Mouse (Mus musculus) cerebellum, adult 9-11 months (tissue): ENCODE data around the gene Fsd1.

Experiments
- DNase-seq: peaks from one replicate; pipeline ENCODE4 v3.0.0; 2022

Fsd1 gene

DNA sequence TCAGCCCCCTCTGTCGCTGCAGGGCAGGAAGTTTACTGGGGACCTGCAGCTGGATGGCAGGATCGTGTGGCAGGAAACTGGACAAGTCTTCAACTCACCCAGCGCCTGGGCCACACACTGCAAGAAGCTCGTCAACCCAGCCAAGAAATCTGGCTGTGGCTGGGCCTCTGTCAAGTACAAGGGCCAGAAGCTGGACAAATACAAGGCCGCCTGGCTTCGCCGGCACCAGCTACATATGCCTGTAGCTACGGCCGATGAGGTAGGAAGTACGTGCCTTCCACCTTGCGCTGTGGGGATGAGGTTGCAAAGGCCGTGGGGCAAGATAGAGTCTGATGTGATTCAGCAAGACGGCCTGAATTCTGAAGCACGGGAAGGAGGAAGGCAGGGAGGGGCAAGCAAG is 23.9 kb downstream of the Fsd1 start:
- DNase-seq: peak; percentile 63

DNA sequence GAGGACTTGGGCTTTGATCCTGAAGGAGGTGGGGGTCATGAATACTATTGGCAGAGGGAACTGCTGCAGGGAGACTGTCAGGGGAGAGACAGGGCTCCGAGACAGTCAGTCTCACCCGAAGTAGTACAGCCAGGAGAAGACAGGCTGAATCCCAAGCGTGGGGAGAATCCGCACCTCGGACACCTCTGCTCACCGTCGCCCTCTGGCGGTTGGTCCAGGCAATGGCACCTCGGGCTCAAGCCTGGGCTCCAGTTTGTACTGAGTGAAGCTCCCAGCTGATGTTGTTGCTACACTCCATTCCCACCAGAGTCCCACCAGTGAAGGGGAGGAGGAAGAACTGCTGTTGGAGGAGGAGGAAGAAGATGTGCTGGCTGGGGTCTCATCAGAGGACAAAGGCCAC is 24.4 kb downstream of the Fsd1 start:
- DNase-seq: peak; percentile 83

DNA sequence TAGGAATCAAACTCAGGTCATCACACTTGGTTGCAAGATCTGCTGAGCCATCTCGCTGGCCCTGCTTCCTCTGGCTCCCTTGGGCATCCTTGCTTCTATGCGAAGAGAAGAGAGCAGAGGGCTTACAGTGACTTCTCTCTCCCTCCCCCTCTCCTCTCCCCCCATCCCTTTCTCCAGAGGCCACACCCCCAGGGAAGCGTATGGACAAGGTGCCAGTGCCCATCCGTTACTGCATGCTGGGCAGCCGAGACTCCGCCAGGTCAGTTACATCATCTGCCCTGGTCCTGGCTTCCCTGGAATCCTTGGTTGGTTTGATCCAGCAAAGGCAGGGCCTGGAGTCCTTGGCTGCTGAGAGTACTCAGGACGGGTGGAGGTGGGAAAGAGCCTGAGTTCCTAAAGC is 25.1 kb downstream of the Fsd1 start:
- DNase-seq: peak; percentile 62

- DNase-seq: peak; percentile 49
These were observed 29.0 kb downstream of the Fsd1 start for GRCm38 (mm10) chr17:56015293-56015692.

DNA sequence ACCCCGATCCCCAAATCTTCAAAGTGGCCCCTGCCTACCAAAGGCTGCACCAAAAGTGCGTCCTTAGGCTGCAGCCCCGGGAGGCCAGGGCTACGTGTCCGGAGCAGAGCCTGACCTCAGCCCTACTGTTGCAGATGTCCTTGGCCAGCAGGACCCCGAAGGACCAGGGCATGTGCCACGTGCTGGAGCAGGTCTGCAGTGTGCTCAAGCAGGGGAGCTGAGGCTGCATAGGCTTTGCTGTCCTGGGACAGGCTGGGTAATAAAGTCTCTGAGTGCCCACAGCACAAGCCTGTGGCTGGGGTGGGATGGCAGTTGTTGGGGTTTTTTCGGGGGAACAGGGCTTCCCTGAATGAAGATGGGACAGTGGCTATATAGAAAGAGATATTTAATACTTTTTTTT is 30.1 kb downstream of the Fsd1 start:
- peak; percentile 34 for DNase-seq

DNA sequence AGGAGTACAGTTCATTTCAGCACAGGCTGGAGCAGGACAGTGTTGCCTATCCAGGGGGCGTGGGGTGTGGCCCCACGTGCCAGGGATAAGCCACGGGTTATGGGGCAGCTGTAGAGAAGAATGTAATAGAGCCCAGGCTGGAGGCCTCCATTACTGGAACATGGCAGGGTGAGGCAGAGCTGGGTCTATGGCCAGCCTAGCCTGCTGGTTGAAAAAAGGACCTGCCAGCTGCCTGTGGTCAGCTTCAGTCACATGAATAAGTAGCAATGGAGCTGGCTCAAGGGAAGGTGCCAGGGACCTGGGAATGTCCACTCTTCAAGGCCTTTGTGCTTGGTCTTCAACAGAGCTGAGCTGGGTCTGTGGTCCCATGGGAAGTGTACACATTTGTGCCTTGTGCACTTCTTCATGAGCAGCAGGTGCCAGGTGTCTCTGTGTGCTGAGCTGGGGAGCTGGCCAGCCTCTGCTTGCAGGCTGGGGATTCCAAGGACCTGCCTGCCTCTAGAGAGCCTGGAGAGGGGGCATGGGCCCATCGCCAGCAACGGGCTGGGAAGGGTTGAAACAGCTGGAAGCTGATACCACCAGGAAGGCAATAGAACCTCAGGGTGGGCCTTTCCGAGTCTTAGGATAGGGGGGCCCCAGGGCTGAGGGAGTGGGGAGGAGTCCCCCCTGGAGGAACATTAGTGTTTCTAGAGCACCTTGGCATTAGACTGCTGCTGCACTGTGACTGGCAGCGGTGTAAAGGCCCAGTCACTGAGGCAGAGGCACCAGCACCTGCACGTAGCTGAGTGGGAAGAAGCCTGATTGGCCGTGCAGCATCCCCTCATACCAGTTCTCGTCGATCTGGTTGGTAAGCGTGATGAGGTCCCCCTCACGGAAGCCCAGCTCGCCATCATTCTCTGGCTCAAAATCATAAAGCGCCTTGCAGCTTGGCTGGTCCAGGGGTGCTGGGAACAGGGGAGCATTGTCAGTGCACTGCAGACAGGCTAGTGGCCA is 30.8 kb downstream of the Fsd1 start:
- peak; percentile 71 for DNase-seq

- peak; percentile 59 for DNase-seq
These were observed 31.5 kb downstream of the Fsd1 start for GRCm38 (mm10) chr17:56017848-56018247.

DNA sequence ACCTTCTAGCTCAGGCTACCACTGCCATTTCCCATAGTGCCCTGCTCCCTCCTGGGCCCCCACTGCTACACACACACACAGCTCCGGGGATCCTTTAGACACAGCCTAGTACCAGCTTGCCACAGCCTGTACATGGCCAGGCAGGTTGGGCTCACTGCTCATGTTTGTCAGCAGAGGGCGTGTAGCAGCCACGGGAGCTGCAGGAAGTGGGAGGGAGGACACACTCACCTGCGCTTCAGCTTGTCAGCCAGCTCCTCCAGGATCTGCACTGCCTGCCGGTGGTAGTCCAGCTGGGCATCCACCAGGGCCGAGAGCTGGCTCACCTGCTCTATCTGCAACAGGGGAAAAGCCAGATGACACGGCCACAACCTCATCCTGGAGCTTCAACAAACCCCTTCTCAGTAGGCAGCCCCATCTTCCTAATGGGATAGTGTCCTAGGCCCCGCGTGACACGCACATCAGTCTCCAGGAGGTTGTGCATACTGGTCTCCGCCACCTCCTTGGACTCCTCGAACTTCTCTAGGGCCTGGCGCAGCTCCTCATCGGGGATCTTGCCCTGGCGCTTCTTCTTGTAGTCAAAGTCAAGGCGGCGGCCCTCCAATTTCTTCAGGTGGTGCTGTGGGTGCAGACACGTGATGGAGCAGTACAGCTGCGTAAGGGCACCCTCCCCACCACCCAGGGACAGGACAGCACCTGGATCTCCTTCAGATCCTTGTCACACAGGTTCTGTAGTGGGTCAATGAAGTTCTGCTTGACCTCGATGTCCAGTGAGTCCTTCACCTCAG is 32.2 kb downstream of the Fsd1 start:
- DNase-seq: peak; percentile 90

DNA sequence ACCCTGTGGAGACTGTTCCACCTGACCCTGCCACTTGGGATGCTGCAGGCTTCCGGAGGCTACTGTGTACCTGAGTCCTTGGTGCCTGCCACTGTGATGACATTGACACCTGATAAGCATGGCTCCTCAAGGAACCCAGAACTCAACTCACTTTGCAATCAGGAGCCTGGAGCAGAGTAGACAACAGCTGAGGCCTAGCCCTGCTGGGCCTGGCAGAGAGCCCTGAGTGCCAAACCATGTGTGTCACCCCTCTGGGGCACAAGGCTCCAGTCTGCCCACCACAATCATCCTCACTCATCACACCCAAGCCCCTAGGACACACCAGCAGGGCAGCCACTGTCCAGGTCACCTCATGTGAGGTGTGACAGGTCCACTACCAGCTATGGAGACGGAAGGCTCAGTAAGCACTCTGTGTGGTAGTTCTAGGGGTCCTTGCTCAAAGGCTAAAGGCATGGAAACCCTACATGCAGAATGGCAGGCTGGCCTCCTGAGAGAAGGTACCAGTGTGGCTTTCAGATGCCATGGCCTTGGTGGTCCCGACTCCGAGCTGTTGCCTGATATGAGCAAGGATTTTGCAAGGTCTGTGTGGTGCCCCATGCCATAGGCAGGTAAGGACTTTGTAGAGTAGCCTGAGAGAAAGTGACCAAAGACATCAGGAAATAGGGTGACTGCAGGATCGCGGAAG is 34.2 kb downstream of the Fsd1 start:
- DNase-seq: peak; percentile 57

DNA sequence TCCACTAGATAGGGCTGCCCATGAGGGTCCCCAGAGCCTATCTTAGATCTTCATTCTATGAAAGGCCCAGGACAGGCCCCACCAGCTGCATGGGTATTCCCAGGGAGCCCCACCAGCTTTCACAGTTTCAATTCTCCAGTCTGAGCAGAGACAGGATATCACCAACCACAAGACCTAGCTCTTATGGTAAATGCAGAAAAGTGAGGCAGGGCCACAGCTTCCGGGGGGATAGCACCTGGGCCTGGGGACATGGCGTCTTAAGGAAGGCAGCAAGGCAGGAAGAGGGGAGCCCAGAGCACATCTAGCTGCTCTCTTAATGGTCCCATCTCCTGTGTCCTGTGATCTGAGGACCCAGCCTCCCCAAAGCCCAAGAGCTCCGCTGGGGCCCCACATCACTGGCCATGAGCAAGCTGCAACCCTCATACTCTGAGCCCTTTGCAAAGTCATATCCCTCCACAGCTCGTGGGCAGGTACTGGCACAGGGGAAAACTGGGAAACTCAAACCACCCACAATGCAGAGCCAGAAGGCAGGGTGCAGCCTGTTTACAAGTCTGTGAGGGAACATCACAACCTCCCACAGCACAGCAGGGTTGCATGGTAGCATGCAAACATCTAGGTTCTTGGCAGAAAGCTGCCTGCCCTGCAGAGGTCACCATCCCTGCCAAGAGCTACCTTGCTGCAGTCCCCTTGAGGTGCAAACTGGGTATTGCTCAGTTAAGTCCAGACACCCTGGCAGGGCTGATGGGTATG is 35.0 kb downstream of the Fsd1 start:
- DNase-seq: peak; percentile 64

GRCm38 (mm10) chr17:56022131-56022988 is 36.1 kb downstream of the Fsd1 start:
- peak; percentile 84 for DNase-seq

DNA sequence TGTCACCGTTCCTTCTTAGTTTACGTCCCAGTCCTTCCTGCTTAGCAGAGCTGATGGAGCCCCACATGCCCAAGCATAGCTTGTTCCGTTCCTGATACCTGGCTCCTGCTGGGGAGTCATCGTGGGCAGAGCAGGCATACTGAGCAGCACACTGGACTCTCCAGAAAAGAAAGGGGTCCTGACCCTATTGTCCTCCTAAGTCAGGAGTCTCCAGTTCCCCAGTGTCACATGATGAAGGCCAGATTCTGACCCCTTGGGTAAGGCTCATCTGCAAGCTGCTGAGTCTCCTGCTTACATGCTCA is 36.6 kb downstream of the Fsd1 start:
- no peak for DNase-seq

GRCm38 (mm10) chr17:56023386-56023785 is 37.1 kb downstream of the Fsd1 start:
- DNase-seq: peak; percentile 37

DNA sequence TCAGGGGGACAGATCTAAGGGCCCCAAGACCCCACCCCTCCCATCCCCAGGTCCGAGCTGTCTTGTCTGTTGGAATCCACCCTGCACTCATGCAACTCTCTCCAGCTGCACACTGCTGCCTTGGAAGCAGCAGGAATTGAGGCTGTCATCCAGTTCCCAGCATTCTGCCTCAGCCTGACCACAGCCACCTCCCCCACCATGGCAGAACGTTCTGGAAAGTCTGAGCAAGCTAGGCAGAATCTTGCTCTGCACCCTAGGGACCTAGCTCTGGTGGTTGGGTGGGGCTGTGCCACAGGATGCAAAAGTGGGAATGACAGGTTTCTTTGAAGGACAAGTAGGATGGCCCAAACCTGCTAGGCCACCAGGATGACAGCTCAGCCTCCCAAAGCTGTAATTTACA is 38.2 kb downstream of the Fsd1 start:
- DNase-seq: peak; percentile 31

GRCm38 (mm10) chr17:56024931-56025330 is 38.6 kb downstream of the Fsd1 start:
- DNase-seq: peak; percentile 36

DNA sequence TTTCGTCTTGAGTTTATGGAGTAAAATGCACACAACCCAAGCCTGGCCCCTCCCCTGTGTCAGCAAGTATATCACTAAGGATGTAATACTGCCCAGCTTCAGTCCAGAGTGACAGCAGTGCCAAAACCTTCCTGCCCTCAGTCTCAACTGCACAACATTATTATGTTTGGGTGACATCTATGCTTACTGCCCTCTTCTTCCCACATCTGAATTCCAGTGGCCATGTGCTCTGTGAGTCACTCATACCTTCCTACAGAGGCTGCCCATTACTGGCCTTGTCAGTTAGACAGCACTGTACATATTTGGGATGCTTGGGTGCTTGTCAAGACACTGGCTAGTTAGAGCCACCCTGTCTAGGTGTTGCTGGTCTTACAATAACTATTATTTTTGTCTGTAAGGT is 40.0 kb downstream of the Fsd1 start:
- DNase-seq: peak; percentile 27

DNA sequence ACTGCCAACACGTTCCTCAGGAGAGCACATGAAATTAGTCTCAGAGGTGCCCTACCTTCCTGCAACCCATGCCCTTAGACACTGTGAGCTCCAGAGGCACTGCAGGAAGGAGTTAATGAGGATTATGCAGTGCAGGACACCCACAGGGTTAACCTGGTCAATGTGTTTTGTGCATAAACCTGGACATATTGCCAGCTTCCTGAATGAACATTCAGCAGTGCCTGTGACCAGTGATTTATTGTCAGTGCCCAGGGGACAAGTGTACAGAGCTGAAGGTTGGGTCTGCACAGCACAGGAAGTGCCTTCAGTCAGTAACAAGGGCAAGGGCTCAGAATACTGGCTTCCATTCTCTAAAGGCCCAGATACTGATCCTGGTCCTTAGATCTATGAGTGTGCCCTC is 40.6 kb downstream of the Fsd1 start:
- DNase-seq: peak; percentile 40

GRCm38 (mm10) chr17:56027801-56028441 is 41.6 kb downstream of the Fsd1 start:
- peak; percentile 80 for DNase-seq

- peak; percentile 64 for DNase-seq
These were observed 44.0 kb downstream of the Fsd1 start for GRCm38 (mm10) chr17:56030238-56030870.

GRCm38 (mm10) chr17:56030919-56031318 is 44.6 kb downstream of the Fsd1 start:
- peak; percentile 60 for DNase-seq

GRCm38 (mm10) chr17:56031431-56031830 is 45.1 kb downstream of the Fsd1 start:
- peak; percentile 46 for DNase-seq
